Mouse (Mus musculus) left cerebral cortex, postnatal 36 days (tissue): ENCODE results near the gene Gm28635. TPM values are rescaled to one million over a fixed set of nuclear protein-coding genes. Genes with fewer than 3 reads are reported as not detected.
"Not testable (repeated sequence)": the region's sequence is repeated elsewhere in the genome, so short reads cannot be mapped to it uniquely, and the experiment has no call there.

Experiments used
- DNase-seq, 2 experiments: peaks; one replicate each; pipeline ENCODE4 v3.0.0; 2021 to 2022; ENCODE audit warnings: low spot score in 2 of 2, mixed read lengths in 1 of 2
- intact Hi-C: fragments of 180-260 bp; cut with DNase I; formaldehyde crosslinking; loops from one replicate; pipeline ENCODE4 v1.15.1; 2025
- total RNA-seq, 2 experiments: library from RNA; stranded (reverse); gene quantifications; 2 replicates each; pipeline ENCODE4 v1.2.3; 2021

Gm28635 gene
- total RNA-seq, 2 experiments from 2014 or later = 6.0 to 8.1 TPM

DNA sequence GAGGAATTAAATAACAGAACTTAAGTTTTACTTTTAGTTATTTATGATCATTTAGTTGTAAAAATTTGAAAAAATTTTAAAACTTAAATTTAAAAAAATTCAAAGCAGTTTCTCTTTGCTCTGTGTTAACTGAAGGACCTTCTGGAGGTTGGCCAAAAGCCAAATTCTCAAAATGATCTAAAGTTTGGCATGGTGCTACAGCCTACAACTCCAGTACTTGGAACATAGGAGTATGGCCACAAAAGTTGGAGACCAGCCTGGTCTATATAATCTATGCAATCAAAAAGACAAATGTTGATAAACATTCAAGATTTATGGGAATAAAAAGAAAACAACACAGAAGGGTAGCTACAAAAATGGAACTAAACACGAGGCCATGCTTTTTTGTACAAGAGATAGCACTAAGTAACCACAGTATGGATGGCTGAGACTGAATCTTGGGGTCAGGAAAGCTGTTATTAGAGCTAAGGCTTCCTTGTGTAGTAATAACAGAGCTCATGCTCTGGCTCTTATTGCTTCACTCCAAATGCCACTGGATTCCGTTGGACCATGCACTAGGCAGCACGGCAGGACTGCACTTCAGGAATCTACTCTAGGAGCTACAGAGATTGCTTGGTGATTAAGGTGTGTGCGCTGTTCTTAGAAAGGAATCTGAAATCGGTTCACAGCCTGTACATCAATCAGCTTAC, 17.3 kb upstream of the Gm28635 start:
- no peak for DNase-seq
- intact Hi-C loops = no loop called here

GRCm38 (mm10) chr2:84690050-84690449, 12.2 kb upstream of the Gm28635 start:
- DNase-seq = no peak
- intact Hi-C loops = no loop called here

DNA sequence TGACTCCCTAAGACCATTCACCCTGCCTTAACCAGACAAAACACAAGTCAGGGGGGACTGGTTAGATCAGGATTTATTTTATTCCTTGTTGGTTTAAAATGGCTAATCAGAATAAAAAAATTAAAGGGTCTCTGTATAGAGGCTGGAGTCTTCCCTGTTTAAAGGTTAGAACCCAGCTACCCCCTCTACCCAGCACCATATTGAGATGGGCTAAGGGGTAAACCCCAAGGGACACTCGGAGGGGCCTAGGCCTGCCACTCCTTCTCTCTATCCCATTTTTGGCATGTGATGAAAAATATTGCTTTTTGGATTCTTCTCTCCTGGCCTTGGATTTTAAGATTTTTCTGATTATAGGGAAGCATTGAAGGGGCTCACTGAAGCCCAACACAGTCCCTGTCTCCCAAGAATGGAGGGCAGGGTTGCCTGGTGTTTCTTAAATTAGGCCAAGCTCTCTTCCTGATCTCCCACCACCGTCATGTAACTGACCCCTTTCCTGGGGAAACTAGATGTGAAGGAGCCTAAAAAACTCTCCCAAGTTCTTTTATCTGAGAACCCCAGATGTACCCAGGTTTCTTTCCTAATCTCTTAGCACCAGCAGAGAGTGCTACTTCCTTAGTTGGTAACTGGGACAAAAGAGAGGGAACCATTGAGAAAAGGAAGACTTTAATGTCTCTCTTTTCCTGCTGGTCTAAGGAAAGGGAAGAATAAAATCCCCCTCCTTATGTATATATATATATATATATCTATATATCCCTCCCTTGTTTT, 10.4 kb upstream of the Gm28635 start:
- intact Hi-C loops = no loop called here
- DNase-seq = no peak

DNA sequence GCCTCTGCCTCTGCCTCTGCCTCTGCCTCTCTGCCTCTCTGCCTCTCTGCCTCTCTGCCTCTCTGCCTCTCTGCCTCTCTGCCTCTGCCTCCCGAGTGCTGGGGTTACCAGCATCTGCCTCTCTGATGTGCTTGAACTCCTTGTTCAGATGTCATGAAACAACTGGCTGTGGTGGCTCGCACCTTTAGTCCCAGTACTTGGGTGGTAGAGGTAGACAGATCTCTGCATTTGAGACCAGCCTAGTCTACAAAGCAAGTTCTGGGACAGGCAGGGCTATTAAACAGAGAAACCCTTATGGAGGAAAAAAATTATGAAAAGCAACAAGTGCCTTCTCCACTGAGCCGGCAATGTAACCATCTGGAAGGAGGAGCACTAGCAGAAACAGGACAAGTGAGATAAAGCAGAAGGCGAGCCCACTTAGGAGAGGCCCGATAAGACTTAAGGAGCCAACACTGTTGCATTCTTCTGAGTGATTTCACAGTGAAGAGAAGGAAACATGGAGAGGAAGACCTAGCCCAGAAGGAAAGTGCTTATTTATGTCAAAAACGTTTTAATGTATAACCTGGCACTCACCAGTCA, 4.9 kb upstream of the Gm28635 start:
- no peak for DNase-seq
- intact Hi-C loops = no loop called here

DNA sequence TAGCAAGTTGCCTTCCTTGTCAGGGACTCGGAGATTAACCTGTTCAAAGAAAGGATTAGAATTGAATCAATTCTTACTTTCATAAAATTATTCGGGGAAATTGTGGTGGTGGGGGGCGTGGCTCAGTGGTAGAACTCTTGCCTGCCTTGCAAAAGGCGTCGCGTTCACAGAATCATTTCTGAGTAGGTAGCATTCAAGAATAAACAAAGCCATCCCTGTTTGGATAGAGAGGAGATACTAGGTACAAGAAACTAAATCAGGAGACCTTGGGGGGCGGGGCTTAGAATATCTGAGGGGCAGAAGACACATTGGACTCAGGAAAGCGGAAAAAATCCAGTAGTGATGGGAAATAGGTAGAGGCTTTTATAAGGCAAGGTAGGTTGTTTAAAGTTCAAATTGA, 1.2 kb upstream of the Gm28635 start, which contains the start of gene Tmx2:
TSS of gene Tmx2 (minus strand) at position 125 of the 400 bp plus-strand sequence.
- intact Hi-C loops = loop anchor here (5.0 kb wide), 1 partner anchor 33 kb away; no protein-coding TSS in a partner anchor
- DNase-seq = no peak

GRCm38 (mm10) chr2:84677270-84677967, 422 bp downstream of the Gm28635 start:
- intact Hi-C loops = loop anchor here (5.0 kb wide), 1 partner anchor 35 kb away; no protein-coding TSS in a partner anchor
- DNase-seq = no peak

- DNase-seq, intact Hi-C loops: not testable (repeated sequence)
These were observed 6.3 kb downstream of the Gm28635 start for GRCm38 (mm10) chr2:84671535-84671934.

DNA sequence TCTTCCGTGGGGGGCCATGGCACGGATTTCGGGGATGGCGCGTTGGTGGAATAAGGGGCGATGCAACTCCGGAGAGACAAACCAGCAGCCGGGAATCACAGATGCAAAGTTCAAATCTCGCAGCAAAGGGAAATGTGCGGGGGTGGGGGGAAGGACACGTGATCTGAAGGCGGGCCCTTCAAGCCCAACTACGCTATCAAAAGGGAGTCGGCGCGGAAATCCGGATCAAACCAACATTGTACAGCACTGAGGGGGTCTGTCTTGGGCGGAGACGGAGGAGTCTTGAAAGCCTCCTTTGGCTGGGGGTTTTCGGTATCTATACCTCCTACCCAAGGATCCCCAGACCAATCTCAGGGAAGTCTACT, 7.3 kb downstream of the Gm28635 start, which contains the start of gene Selenoh:
TSS of gene Selenoh (minus strand) at position 202 of the 365 bp plus-strand sequence.
- intact Hi-C loops = no loop called here
- peak; percentile 83 to 85 for DNase-seq

DNA sequence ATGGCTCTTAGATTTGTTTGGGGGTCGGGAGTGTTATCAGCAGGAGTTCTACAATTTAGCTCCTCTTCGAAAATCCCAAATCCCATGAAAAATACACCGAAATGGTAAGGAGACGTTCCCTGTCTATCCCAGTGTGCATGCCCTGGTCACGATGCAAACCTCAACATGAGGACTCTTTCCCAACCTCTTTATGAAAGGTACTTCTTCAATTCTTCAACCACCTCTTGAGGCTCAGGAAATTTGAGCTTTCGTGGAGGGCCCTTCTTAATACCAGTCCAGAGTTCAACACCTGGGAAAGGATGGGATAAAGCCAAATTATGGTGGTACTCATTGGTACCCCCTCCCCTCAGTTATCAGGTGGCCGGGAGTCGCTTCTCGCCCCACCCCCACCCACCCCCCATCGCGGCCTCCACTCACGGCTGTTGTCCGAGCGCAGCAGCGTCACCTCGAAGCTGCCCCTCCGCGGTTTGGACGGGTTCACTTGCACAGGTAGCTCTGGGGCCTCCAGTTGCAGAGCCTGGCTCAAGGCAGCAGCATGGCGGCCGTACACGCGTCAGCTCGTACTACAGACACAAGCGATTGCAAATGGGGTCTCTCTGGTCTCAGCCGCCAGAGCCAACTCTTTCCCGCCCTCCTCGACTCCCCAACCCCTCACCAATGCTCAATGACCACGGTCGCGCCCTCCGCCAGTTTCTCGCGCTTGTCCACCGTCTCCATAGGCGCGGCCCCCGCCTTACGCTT, 7.8 kb downstream of the Gm28635 start:
- intact Hi-C loops = no loop called here
- DNase-seq = no peak

DNA sequence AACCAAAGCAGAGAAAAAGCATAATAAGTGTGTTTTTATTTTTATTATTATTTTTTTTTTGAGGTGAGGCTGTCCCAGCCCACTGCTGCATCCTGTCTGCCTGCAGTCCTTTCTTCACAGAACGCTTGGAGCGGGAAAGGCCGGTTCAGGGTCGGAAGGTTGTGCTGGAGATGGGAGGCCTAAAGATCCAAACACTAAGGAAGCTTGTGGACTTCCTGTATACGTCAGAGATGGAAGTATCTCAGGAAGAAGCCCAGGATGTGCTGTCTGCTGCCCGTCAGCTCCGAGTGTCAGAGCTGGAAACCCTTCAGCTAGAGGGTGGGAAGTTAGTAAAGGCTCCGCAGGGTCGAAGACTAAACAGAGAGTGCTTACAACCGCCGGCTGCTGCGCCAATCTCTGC, 11.8 kb downstream of the Gm28635 start:
- intact Hi-C loops = no loop called here
- no peak for DNase-seq

- intact Hi-C loops = no loop called here
- no peak for DNase-seq
These were observed 15.0 kb downstream of the Gm28635 start for GRCm38 (mm10) chr2:84662866-84663265.

DNA sequence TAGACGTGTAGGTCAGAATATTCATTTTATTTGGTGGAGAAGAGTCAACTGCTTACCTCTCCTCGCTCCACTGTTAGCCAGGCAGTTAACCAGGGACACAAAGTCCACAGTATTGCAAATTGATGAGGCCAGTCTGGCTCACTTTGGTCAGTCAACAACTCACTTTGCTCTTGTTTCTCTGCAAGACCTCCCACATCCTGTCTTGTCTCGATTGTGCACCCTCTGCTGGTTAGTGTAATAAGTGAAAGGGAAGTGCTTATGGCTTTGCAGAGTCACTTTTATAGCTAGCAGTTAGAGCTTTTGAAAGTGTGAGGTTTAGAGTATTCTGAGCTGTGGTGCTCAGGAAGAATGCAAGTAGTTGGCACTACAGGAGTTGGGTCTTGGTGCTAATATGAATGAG, 17.6 kb downstream of the Gm28635 start:
- no peak for DNase-seq
- intact Hi-C loops = loop anchor here (2.0 kb wide), 1 partner anchor 205 kb away; no protein-coding TSS in a partner anchor

DNA sequence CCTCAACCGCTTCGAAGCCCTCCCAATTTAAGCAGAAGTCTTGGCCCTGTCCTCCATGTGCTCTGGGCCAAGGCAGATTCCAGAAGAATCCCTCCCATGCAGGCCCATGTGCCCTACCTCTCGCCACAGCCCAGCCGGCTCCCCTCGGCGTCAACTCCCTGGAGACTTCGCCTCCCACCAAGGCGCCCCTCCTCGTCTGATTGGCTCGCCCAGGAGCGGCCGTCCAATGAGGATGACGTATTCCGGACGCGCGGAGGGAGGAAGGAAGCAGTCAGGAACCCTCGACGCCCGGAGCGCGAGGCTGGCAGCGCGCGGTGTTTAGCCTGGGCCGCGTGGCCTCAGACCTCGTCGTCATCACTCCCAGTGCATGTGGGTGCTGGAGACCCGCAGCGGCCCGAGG, 19.0 kb downstream of the Gm28635 start, which contains the start of gene Btbd18:
TSS of gene Btbd18 (plus strand) at position 274 of the 400 bp plus-strand sequence.
- intact Hi-C loops = no loop called here
- DNase-seq = no peak

- DNase-seq = no peak
- intact Hi-C loops = no loop called here
These were observed 22.0 kb downstream of the Gm28635 start for GRCm38 (mm10) chr2:84655864-84656263.

GRCm38 (mm10) chr2:84653354-84653753, 24.5 kb downstream of the Gm28635 start:
- intact Hi-C loops = loop anchor here (5.0 kb wide), 1 partner anchor 36 kb away; no protein-coding TSS in a partner anchor
- no peak for DNase-seq

DNA sequence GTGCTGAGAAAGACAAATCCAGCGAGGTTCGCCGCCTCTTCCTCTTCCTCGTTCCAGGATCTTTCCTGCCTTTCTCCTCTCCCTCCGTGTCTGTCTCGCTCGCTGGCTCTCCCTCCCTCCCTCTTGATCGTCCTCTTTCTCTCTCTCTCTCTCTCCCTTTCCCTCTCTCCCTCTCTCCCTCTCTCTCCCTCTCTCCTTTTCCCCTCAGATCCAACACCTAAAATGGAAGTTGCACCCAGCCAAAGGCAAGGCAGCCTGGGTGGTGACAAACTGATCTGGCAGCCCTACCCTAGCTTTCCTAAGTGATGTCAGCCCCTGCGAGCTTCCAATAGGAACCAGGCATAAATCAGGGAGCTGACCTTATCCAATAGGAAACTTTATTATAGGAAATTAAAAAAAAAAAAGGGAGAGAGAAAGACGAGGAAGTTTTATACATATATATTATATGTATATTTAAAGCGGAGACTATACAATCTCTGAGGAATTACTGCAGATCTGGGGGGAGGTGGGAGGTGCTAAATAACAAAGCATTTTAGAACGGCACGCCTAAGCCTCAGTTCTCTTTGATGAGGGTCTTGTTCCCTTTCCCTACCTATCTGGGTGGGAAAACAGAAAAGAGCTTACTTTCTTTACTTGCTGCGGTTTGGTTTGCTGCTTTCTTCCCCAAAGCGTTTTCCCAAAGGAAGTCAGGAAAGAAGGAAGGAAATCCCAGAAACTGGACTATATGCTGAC, 27.2 kb downstream of the Gm28635 start, which contains the start of gene Ctnnd1:
TSS of gene Ctnnd1 (minus strand) at position 302 of the 732 bp plus-strand sequence.
- peak; percentile 85 to 88 for DNase-seq
- intact Hi-C loops = loop anchor here (5.0 kb wide), 1 partner anchor 33 kb away; no protein-coding TSS in a partner anchor

- intact Hi-C loops = loop anchor here (2.0 to 5.0 kb wide), 2 partner anchors 15 to 32 kb away; no protein-coding TSS in a partner anchor
These were observed 28.2 kb downstream of the Gm28635 start for GRCm38 (mm10) chr2:84649674-84650073.

DNA sequence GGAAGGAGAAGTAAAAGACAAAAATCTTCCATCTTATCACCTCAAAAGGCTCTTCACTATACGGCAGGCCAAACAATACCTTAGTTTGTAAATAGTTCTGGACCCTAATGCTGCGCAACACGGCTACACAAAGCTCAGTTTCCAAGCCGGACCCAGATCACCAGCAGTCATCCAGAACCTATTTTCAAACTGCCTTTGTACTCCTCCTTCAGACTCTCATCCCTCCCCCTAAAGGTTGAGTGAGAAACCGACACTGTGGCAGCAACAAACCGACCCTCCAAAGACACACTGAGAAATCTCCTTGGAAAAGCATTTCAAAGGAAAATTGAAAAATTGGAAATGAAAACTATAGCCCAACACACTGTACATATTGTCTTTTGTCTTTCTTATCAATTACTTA, 29.5 kb downstream of the Gm28635 start:
- intact Hi-C loops = loop anchor here (2.0 kb wide), 1 partner anchor 14 kb away; no protein-coding TSS in a partner anchor
- no peak for DNase-seq

More at GRCm38 (mm10) chr2:84649674-84650073, 28.2 kb downstream of the Gm28635 start:
- no peak for DNase-seq
